Mouse (Mus musculus) stomach, postnatal 0 days (tissue): ENCODE results near the gene Sept9.

ENCODE experiments used
- CTCF ChIP-seq: IDR thresholded peaks from 2 replicates; pipeline ENCODE4 v1.5.1; 2016; ENCODE audit warnings: antibody characterized with exemption, low read depth, mild to moderate bottlenecking, moderate library complexity
- EP300 ChIP-seq: optimal IDR thresholded peaks from 2 replicates; pipeline ENCODE3; 2016; ENCODE audit warnings: antibody characterized with exemption

- TF ChIP-seq CTCF (no peak), EP300 (no peak)
Observed at GRCm38 (mm10) chr11:117330076-117330950, 130.9 kb downstream of the Sept9 start.
